Mouse (Mus musculus) embryonic fibroblast, embryonic 13.5 days (primary cell): ENCODE results near the gene Hdac8.

Source experiments
- CTCF ChIP-seq: IDR thresholded peaks from 2 replicates; pipeline ENCODE4 v1.5.1; 2011; ENCODE audit warnings: mild to moderate bottlenecking, control low read depth, low read length, moderate library complexity, borderline replicate concordance; ENCODE audit not compliant: insufficient read depth
- POLR2A ChIP-seq: IDR thresholded peaks from 2 replicates; pipeline ENCODE4 v1.6.1; 2011; ENCODE audit warnings: low read depth, mild to moderate bottlenecking, control low read depth, low read length, moderate library complexity

DNA sequence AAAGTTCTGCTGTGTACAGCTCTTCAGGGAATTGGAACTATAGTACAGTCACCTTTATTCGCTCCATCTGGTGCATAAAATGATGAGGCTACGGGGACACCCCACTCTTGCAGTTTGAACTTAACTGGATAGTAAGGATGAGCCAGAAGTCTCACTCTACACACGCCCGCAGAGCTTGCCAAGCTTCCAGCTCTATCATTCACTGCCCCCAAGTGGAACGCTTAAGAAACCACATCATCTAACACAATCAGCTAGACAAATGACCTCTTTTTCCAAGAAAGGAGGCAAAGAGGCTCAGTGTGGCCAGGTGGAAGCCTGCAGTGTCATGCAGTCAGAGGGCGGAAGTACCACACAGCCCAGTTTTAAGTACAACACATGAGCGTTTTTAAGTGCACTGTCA is 19.6 kb downstream of the Hdac8 start:
- TF ChIP-seq CTCF: no peak
- TF ChIP-seq POLR2A: no peak
